Mouse (Mus musculus) c-Kit-positive CD71-positive TER-119-negative erythroid progenitor cells, embryonic 14.5 days (primary cell): Measurements from ENCODE around the gene Tmem223.

Experiments used
- DNase-seq: peaks from one replicate; pipeline ENCODE4 v3.0.0-alpha.2; 2013; ENCODE audit warnings: low read depth

Gene Tmem223

GRCm38 (mm10) chr19:8745382-8745781 is 25.4 kb upstream of the Tmem223 start:
- no peak for DNase-seq

DNA sequence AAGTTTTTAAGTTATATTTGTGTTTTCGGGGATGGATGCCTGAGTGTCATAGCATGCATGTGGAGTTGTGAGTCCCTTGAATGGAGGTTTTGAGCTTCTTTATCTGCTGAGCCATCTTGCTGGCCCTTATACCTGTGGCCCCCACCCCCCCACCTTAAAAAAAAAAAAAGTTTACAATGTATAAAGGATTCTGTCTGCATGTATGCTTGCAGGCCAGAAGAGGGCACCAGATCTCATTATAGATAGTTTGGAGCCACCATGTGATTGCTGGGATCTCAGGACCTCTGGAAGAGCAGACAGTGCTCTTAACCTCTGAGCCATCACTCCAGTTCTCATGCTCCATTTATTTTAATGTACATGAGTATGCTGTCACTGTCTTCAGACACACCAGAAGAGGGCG is 23.4 kb upstream of the Tmem223 start:
- no peak for DNase-seq

GRCm38 (mm10) chr19:8755652-8756051 is 15.1 kb upstream of the Tmem223 start:
- no peak for DNase-seq

- peak; percentile 85 for DNase-seq
Observed at GRCm38 (mm10) chr19:8756635-8757387, 14.0 kb upstream of the Tmem223 start, which contains the start of gene Nxf1. Gene Nxf1 (plus strand): TSS chr19:8757073.

- DNase-seq = no peak
Observed at GRCm38 (mm10) chr19:8757471-8757998, 13.3 kb upstream of the Tmem223 start.

GRCm38 (mm10) chr19:8758899-8759298 is 11.9 kb upstream of the Tmem223 start:
- no peak for DNase-seq

DNA sequence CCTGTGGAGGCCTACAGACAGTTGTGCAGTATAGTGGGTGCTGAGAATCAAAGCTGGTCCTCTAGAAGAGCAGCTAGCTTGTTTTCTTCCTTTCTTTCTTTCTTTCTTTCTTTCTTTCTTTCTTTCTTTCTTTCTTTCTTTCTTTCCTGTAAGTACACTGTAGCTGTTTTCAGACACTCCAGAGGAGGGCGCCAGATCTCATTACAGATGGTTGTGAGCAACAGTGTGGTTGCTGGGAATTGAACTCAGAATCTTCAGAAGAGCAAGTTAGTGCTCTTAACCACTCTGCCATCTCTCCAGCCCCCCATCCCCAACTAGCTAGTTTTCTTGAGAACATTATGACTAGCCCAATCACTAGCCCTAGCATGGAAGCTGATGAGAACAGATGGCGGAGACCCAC is 10.0 kb upstream of the Tmem223 start:
- DNase-seq = no peak

GRCm38 (mm10) chr19:8763276-8763675 is 7.5 kb upstream of the Tmem223 start:
- DNase-seq = no peak

GRCm38 (mm10) chr19:8765562-8765961 is 5.2 kb upstream of the Tmem223 start:
- DNase-seq = no peak

- DNase-seq = no peak
Observed at GRCm38 (mm10) chr19:8772996-8773395, 2.2 kb downstream of the Tmem223 start.

- no peak for DNase-seq
Observed at GRCm38 (mm10) chr19:8773409-8773808, 2.6 kb downstream of the Tmem223 start.

GRCm38 (mm10) chr19:8774086-8774835 is 3.5 kb downstream of the Tmem223 start, which contains the start of gene Tmem179b:
Gene Tmem179b (minus strand): TSS chr19:8774467.
- DNase-seq = peak; percentile 94

GRCm38 (mm10) chr19:8774951-8775421 is 4.2 kb downstream of the Tmem223 start:
- no peak for DNase-seq

DNA sequence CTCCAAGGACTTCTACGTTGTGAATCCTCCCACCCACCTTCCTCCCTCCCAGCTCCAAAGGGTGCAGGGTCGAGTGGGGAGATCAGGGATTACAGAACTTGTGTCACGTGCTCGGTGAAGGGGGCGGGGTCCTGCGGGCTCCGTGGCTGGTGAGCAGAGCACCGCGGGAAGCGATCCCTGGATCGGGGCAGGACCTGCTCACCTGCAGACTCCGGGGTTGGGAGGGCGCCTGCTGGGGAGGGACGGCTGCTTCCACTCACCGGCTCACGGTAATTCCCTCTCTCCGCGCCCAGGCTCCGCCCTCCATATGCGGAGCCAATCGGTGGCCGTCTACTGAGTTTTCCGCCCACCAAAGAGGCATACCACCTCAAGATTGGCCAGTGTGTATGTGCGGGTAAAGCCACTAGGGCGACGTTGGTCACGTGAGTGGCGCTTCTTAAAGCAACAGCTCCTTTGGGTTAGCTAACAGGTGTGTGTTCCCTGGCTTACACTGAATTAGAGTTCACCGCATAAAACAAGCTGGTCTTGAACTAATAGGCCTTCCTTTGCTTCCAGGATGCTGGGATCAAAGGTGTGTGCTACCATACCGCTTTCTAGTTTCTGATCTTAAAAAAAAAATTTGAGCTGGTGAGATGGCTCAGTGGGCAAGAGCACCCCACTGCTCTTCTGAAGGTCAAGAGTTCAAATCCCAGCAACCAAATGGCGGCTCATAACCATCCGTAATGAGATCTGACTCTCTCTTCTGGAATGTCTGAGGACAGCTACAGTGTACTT is 15.4 kb downstream of the Tmem223 start, which contains the start of gene Taf6l:
Gene Taf6l (minus strand): TSS at position 410 of the 774 bp plus-strand sequence.
- peak; percentile 96 for DNase-seq

GRCm38 (mm10) chr19:8788521-8788920 is 17.7 kb downstream of the Tmem223 start:
- DNase-seq = no peak

DNA sequence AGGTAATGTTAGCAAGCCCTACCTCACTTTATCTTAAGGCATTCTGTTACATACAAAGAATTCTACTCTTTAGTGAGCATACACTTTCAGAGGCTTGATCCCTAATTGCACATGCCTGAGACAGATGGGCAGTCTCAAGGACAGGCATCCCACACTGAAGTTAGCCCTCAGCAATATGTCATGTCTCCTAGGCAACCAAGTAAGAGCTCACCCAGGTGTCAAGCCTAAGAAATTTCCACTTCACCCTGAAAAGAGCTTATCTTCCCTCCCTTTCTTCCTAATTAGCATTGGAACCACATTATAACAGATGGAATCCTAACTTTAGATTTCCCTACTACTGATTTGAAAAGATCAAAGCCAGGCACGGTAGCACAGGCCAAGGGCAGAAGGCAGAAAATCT is 18.4 kb downstream of the Tmem223 start:
- DNase-seq = no peak

GRCm38 (mm10) chr19:8790171-8790570 is 19.4 kb downstream of the Tmem223 start:
- no peak for DNase-seq

- DNase-seq = peak; percentile 85
Observed at GRCm38 (mm10) chr19:8798264-8798946, 27.6 kb downstream of the Tmem223 start, which contains the start of gene Polr2g. Gene Polr2g (minus strand): TSS chr19:8798577.

- no peak for DNase-seq
Observed at GRCm38 (mm10) chr19:8798947-8799315, 28.1 kb downstream of the Tmem223 start.

GRCm38 (mm10) chr19:8802130-8802821 is 31.5 kb downstream of the Tmem223 start, which contains the start of gene Zbtb3:
Gene Zbtb3 (plus strand): TSS chr19:8802555.
- DNase-seq = peak; percentile 97
